Mouse (Mus musculus) hindbrain, postnatal 0 days (tissue): ENCODE data around the gene Slc28a3. TPM values are rescaled to one million over a fixed set of nuclear protein-coding genes. Genes with fewer than 3 reads are reported as not detected.

ENCODE experiments used
- ATAC-seq: fragments of 200-750 bp; cut with Nextera tagmentation; 2 replicates; pipeline ENCODE4 v1.8.0; 2017; ENCODE audit warnings: mild to moderate bottlenecking, moderate TSS enrichment, moderate library complexity
- DNase-seq: peaks from one replicate; pipeline ENCODE4 v3.0.0-alpha.2; 2015; ENCODE audit warnings: low spot score
- H3K27ac ChIP-seq: fragments of 300-500 bp; sonication (generic); 2 replicates; pipeline ENCODE4 v1.5.1; 2014; ENCODE audit warnings: mild to moderate bottlenecking
- H3K27me3 ChIP-seq: fragments of 300-500 bp; sonication (generic); 2 replicates; pipeline ENCODE4 v1.6.1; 2014; ENCODE audit warnings: low read length, mixed read lengths; ENCODE audit not compliant: insufficient read depth
- H3K36me3 ChIP-seq: fragments of 300-500 bp; sonication (generic); 2 replicates; pipeline ENCODE4 v1.6.1; 2014; ENCODE audit warnings: low read length, mixed read lengths; ENCODE audit not compliant: insufficient read depth
- H3K4me1 ChIP-seq: fragments of 300-500 bp; sonication (generic); 2 replicates; pipeline ENCODE4 v1.6.1; 2014; ENCODE audit warnings: antibody characterized with exemption, low read length, mixed read lengths; ENCODE audit not compliant: insufficient read depth
- H3K4me2 ChIP-seq: fragments of 300-500 bp; sonication (generic); 2 replicates; pipeline ENCODE4 v1.6.1; 2014; ENCODE audit warnings: low read depth, mild to moderate bottlenecking, low read length, moderate library complexity, mixed read lengths
- H3K4me3 ChIP-seq: fragments of 300-500 bp; sonication (generic); 2 replicates; pipeline ENCODE4 v1.5.1; 2014; ENCODE audit warnings: low read length
- H3K9ac ChIP-seq: fragments of 300-500 bp; sonication (generic); replicated peaks from 2 replicates; pipeline ENCODE4 v1.6.1; 2014; ENCODE audit warnings: mild to moderate bottlenecking, low read length, moderate library complexity, mixed read lengths
- H3K9me3 ChIP-seq: fragments of 300-500 bp; sonication (generic); 2 replicates; pipeline ENCODE4 v1.6.1; 2016; ENCODE audit warnings: low read length, mixed read lengths
- CTCF ChIP-seq: IDR thresholded peaks from 2 replicates; pipeline ENCODE4 v1.5.1; 2016; ENCODE audit warnings: antibody characterized with exemption, control low read depth, low read depth
- WGBS: fragments of 180-500 bp; shearing (Covaris S2); extraction: QIAGEN DNeasy Blood & Tissue Kit; methylation state at CpG from one replicate; pipeline ENCODE4 v1.1.7; 2014; 5-methylcytosine and 5-hydroxymethylcytosine counted together
- polyA plus RNA-seq: library from polyadenylated mRNA; unstranded; fragments of >200 nt; fragmentation: Nextera tagmentation; extraction: Ambion mirVana; gene quantifications from 2 replicates; pipeline ENCODE4 v1.2.1, GENCODE M21; 2015
- total RNA-seq: library from RNA; depleted of rRNA; stranded (reverse); fragments of >200 nt; gene quantifications from 2 replicates; pipeline ENCODE4 v1.2.3, GENCODE M21; 2014

Gene Slc28a3
- total and polyA plus RNA-seq, 2 experiments from 2014 or later: 0.25 to 0.58 TPM

DNA sequence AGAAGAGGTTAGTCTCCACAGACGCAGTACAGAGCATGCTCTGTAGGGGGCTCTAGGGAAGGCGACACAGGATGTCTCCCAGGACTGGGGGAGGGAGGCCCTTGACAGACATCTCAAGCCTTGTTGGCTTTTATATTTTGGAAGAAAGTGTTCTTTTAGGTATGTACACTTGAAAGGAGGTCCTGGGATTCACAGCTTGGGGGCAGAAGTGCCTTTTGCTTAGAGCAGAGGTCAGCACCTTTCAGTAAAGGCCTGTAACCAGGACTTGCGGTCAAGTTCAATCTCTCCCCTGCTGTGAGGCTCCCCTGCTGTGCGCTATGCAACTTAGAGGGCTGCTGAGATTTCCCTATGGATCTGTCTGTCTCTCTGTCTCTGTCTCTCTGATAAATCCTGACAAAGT, 23.2 kb upstream of the Slc28a3 start:
- Histone ChIP-seq H3K9ac (no peak overlapping the region), H3K27me3 (peaks cover 3% of the 10 kb centered on the region; the same call in 1 of the 2 replicates), H3K36me3 (no peaks in the 10 kb centered on the region), H3K9me3 (no peaks in the 10 kb centered on the region), H3K4me2 (no peak overlapping the region), H3K4me1 (no peaks in the 10 kb centered on the region), H3K4me3 (no peak overlapping the region), H3K27ac (no peak overlapping the region)
- WGBS: 22% methylated on average over 4 of the region's 4 CpGs
- no peak for TF ChIP-seq CTCF
- ATAC-seq: no peak
- DNase-seq: no peak

DNA sequence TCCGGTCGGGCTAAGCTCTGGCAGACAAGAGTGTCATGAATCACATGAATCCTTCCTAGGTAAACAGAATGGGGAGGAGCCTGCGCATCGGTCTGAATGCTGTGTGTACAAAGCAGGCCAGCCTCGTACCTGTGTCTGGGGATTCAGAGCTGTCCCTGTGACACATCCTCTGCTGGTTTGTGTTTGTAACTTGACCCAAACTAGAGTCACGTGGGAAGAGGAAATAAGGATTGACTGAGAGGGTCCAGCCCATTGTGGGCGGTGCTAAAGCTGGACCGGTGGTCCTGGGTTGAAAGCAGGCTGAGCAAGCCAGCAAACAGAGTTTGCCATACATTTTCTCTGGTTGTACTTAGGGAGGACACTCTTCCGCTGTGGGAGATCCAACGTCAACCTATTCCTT, 20.1 kb upstream of the Slc28a3 start:
- no peak overlapping the region for H3K4me2 ChIP-seq
- H3K4me1 ChIP-seq: no peaks in the 10 kb centered on the region
- 54% methylated on average over 10 of the region's 10 CpGs for WGBS
- no peak for TF ChIP-seq CTCF
- no peak overlapping the region for H3K4me3 ChIP-seq
- ATAC-seq: no peak
- H3K9ac ChIP-seq: no peak overlapping the region
- peaks cover 3% of the 10 kb centered on the region; the same call in 1 of the 2 replicates for H3K27me3 ChIP-seq
- no peaks in the 10 kb centered on the region for H3K36me3 ChIP-seq
- no peak for DNase-seq
- no peak overlapping the region for H3K27ac ChIP-seq
- no peaks in the 10 kb centered on the region for H3K9me3 ChIP-seq

- Histone ChIP-seq H3K4me1 (no peaks in the 10 kb centered on the region), H3K4me2 (peak overlapping the region; percentile 27; the same call in 1 of the 2 replicates), H3K9ac (no peak overlapping the region), H3K36me3 (no peaks in the 10 kb centered on the region), H3K27me3 (peaks cover 3% of the 10 kb centered on the region; the same call in 1 of the 2 replicates), H3K27ac (no peak overlapping the region), H3K4me3 (no peak overlapping the region), H3K9me3 (no peaks in the 10 kb centered on the region)
- TF ChIP-seq CTCF: no peak
- 26% methylated on average over 13 of the region's 13 CpGs for WGBS
- ATAC-seq (peak; percentile 49; the same call in 1 of the 2 replicates), DNase-seq (peak; percentile 20)
Measured at GRCm38 (mm10) chr13:58629365-58630050, 18.8 kb upstream of the Slc28a3 start.

- Histone ChIP-seq H3K9me3 (no peaks in the 10 kb centered on the region), H3K27ac (no peak overlapping the region), H3K4me3 (no peak overlapping the region), H3K4me2 (no peak overlapping the region), H3K27me3 (no peaks in the 10 kb centered on the region), H3K9ac (no peak overlapping the region), H3K36me3 (no peaks in the 10 kb centered on the region), H3K4me1 (no peaks in the 10 kb centered on the region)
- WGBS: 73% methylated on average over 8 of the region's 8 CpGs
- ATAC-seq (no peak), DNase-seq (no peak)
- TF ChIP-seq CTCF: no peak
Measured at GRCm38 (mm10) chr13:58622647-58623046, 12.0 kb upstream of the Slc28a3 start.

- Histone ChIP-seq H3K9ac (no peak overlapping the region), H3K9me3 (no peaks in the 10 kb centered on the region), H3K27ac (no peak overlapping the region), H3K4me1 (no peaks in the 10 kb centered on the region), H3K4me3 (no peak overlapping the region), H3K27me3 (no peaks in the 10 kb centered on the region), H3K36me3 (no peaks in the 10 kb centered on the region), H3K4me2 (no peak overlapping the region)
- ATAC-seq: no peak
- TF ChIP-seq CTCF: no peak
- no peak for DNase-seq
- WGBS: 82% methylated on average over 5 of the region's 5 CpGs
Measured at GRCm38 (mm10) chr13:58619301-58619700, 8.6 kb upstream of the Slc28a3 start.

DNA sequence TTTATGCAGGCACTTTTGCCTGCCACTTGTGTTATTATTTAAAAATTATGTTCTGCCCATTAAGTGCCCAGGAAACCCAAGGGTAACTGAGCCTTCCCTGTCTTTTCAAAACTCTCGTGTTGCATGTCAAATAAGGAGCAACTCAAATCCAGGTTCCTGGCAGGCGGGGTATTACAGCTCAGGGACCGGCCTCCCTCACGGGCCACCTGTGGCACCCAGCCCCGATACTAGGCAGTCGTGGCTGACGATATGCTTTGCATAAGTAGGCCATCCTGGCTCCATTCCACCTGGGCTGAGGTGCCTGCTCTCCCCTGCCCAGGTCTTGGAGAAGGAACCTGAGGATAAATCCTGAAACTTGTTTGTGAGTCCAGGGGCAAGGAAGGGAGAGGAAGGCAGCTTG, 618 bp downstream of the Slc28a3 start:
- 28% methylated on average over 7 of the region's 7 CpGs for WGBS
- Histone ChIP-seq H3K27ac (no peak overlapping the region), H3K27me3 (no peaks in the 10 kb centered on the region), H3K36me3 (no peaks in the 10 kb centered on the region), H3K4me2 (no peak overlapping the region), H3K4me1 (no peaks in the 10 kb centered on the region), H3K4me3 (no peak overlapping the region), H3K9ac (no peak overlapping the region), H3K9me3 (no peaks in the 10 kb centered on the region)
- TF ChIP-seq CTCF: no peak
- ATAC-seq (no peak), DNase-seq (no peak)

DNA sequence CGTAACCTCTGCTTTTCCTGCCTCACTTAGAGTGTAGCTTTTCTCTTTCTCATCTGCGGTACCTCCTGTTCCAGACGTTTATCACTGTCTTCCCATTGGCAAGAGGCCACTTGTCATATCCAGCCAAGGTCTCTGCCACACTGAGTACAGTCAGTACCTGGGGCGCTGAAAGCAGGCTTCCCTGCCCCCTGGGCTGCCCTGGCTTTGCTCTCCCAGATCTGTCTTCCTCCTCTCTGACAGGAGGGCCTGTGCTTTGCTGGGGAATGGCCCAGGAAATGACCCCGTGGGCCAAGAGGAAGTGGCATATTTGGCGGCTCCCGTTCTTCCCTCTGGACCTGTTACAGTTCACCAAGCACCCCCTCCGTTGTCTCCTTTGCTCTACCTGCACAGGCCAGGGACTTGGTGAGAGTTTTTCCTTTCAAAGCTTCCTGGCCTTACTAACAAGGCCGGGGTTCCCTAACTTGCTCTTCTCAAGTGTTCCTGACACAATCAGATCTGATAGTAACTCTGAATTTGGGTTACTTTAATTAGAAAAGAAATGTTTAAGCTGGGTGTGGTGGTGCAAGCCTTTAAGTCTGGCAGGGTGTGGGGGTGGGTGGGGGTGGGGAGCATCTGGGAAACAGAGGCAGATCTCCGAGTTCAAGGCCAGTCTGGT, 9.3 kb downstream of the Slc28a3 start:
- H3K4me3 ChIP-seq: no peak overlapping the region
- H3K27me3 ChIP-seq: no peaks in the 10 kb centered on the region
- 52% methylated on average over 10 of the region's 10 CpGs for WGBS
- ATAC-seq (0 out of 2 replicates have a peak, but pooled peaks have one; percentile 12), DNase-seq (peak; percentile 35)
- no peaks in the 10 kb centered on the region for H3K36me3 ChIP-seq
- H3K9ac ChIP-seq: no peak overlapping the region
- TF ChIP-seq CTCF: no peak
- H3K9me3 ChIP-seq: no peaks in the 10 kb centered on the region
- H3K4me1 ChIP-seq: no peaks in the 10 kb centered on the region
- H3K27ac ChIP-seq: no peak overlapping the region
- no peak overlapping the region for H3K4me2 ChIP-seq
